Mouse (Mus musculus): ENCODE measurements around the gene Dap.

DNA sequence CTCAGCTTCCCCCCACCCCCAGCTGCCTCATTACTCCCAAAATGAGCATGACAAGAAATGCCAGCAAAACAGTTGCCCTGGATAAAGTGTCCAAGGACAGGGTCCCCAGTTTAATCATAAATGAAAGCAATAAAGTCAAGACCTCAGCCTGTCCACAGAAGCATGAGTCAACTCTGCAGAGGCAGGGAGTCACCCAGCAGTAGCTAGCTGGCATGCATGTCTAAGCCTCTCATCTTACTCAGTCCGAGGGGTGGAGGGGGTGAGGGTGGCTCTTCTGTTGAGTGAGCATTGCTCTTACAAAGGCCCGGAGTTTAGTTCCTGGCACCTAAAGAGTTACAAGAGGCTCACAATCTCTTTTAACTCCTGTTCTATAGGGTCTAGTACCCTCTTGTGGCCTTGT is 87.9 kb downstream of the Dap start:
- TF ChIP-seq POLR2A (IDR thresholded peaks at IDR 0.05; ENCODE audit: extremely low read depth, insufficient read depth, low read length) (no peak), CTCF (IDR thresholded peaks at IDR 0.05; ENCODE audit: low read depth, low read length) (no peak)

All from liver, adult 2 months (tissue).